Comparison of ENCODE assay signal across 7 mouse cellular contexts in the genomic region with DNA sequence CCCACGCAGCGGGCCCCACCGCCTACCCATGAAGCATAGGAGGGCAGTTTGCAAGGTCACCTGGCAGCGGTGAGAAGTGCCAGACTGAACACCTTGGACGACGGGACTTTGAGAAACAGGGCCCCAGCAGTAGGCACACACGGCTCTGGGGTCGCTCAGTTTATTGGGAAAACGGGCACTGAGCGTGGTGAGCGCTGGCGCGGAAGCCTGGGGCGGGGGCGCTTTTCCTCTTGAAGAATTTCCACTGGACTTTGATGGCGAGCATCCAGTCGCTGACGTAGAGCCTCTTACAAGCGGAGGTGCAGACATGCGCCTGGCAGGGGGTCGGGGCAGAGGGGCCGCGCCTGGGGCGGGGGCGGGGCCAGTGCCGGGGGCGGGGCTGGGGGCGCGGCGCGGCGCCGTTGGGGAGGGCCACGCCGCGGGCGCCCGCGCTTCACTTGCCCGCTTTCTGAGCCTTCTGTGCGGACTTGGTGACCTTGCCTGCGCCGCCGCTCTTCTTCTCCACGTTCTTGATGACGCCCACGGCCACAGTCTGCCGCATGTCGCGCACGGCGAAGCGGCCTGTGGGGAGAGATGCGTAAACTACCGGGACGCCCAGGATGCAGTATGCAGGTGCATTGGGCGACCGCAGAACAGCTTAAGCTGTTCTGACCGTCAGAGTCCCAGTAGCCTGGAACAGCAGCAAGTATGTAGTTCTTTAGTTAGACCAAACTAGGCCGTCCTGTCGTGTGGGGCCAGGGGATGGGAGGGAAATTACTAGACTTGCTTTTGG. TPM values are rescaled to one million over a fixed set of nuclear protein-coding genes. Genes with fewer than 3 reads are reported as not detected.
DNase-seq lines count a peak whose midpoint lies in the region; ATAC-seq and TF ChIP-seq lines count a peak whose summit lies in the region.

No protein-coding gene starts in this region.

- DNase-seq in B cell, adult 2 months = peak; percentile 7 to 17
- DNase-seq in forebrain, embryonic 14.5 days (ENCODE audit: low spot score) = peak; percentile 84
- DNase-seq in MN1 (ENCODE audit: low spot score) = no peak

- peak overlapping the region; percentile 81 for H3K4me2 ChIP-seq in forebrain, embryonic 14.5 days (ENCODE audit: low read length)
- peak overlapping the region; percentile 90 for H3K4me2 ChIP-seq in intestine, embryonic 15.5 days (replicated peaks)
- H3K4me2 ChIP-seq in liver, embryonic 16.5 days (ENCODE audit: low read depth, low read length) = peak overlapping the region; percentile 57

- no peak for TF ChIP-seq CTCF in E14TG2a.4 (conservative IDR thresholded peaks at IDR 0.05; ENCODE audit: low read length)
- no peak for TF ChIP-seq CTCF in olfactory bulb, adult 2 months (IDR thresholded peaks at IDR 0.05; ENCODE audit: insufficient read depth, low read depth, low read length)

- no peaks in the 10 kb centered on the region for H3K9me3 ChIP-seq in E14TG2a.4 (ENCODE audit: low read length)
- no peaks in the 10 kb centered on the region for H3K9me3 ChIP-seq in forebrain, embryonic 14.5 days (replicated peaks; ENCODE audit: control insufficient read depth, low read length)
- no peaks in the 10 kb centered on the region for H3K9me3 ChIP-seq in intestine, embryonic 15.5 days
- H3K9me3 ChIP-seq in liver, embryonic 16.5 days (replicated peaks; ENCODE audit: control insufficient read depth, low read length) = no peaks in the 10 kb centered on the region

- no peaks in the 10 kb centered on the region for H3K36me3 ChIP-seq in E14TG2a.4 (ENCODE audit: insufficient read depth, low read length)
- H3K36me3 ChIP-seq in forebrain, embryonic 14.5 days (ENCODE audit: control insufficient read depth, insufficient read depth, low read length) = no peaks in the 10 kb centered on the region
- no peaks in the 10 kb centered on the region for H3K36me3 ChIP-seq in intestine, embryonic 15.5 days
- no peaks in the 10 kb centered on the region for H3K36me3 ChIP-seq in liver, embryonic 16.5 days (ENCODE audit: control insufficient read depth, insufficient read depth)

- H3K27me3 ChIP-seq in E14TG2a.4 (ENCODE audit: insufficient read depth, low read length) = peaks cover 94% of the 10 kb centered on the region
- peaks cover 7% of the 10 kb centered on the region; the same call in 1 of the 2 replicates for H3K27me3 ChIP-seq in forebrain, embryonic 14.5 days (replicated peaks; ENCODE audit: control insufficient read depth, insufficient read depth, low read length)
- peaks cover 51% of the 10 kb centered on the region for H3K27me3 ChIP-seq in intestine, embryonic 15.5 days (replicated peaks)
- peaks cover 34% of the 10 kb centered on the region for H3K27me3 ChIP-seq in liver, embryonic 16.5 days (ENCODE audit: control insufficient read depth, insufficient read depth, low read depth, low read length)

- ATAC-seq in forebrain, embryonic 14.5 days = peak; percentile 70
- peak; percentile 71; the same call in 1 of the 2 replicates for ATAC-seq in intestine, embryonic 15.5 days
- ATAC-seq in liver, embryonic 16.5 days (ENCODE audit: low read depth) = no peak

- peak overlapping the region; percentile 81 for H3K4me3 ChIP-seq in E14TG2a.4 (replicated peaks; ENCODE audit: low read length)
- H3K4me3 ChIP-seq in forebrain, embryonic 14.5 days (ENCODE audit: low read depth, low read length) = peak overlapping the region; percentile 44
- peak overlapping the region; percentile 37 for H3K4me3 ChIP-seq in intestine, embryonic 15.5 days (replicated peaks)
- H3K4me3 ChIP-seq in liver, embryonic 16.5 days (ENCODE audit: low read depth, low read length) = peak overlapping the region; percentile 36
- peak overlapping the region; percentile 5; the same call in 1 of the 2 replicates for H3K4me3 ChIP-seq in olfactory bulb, adult 2 months (ENCODE audit: insufficient read depth, low read depth, low read length)

- H3K27ac ChIP-seq in forebrain, embryonic 14.5 days (ENCODE audit: low read depth, low read length) = no peak overlapping the region
- H3K27ac ChIP-seq in intestine, embryonic 15.5 days = no peak overlapping the region
- H3K27ac ChIP-seq in liver, embryonic 16.5 days (ENCODE audit: low read length) = no peak overlapping the region
- H3K27ac ChIP-seq in olfactory bulb, adult 2 months (ENCODE audit: insufficient read depth, low read depth, low read length) = peak overlapping the region; percentile 7; the same call in 1 of the 2 replicates

- H3K4me1 ChIP-seq in E14TG2a.4 (replicated peaks; ENCODE audit: low read depth, low read length) = peaks cover 31% of the 10 kb centered on the region
- no peaks in the 10 kb centered on the region for H3K4me1 ChIP-seq in forebrain, embryonic 14.5 days (ENCODE audit: control insufficient read depth, insufficient read depth, low read length)
- H3K4me1 ChIP-seq in intestine, embryonic 15.5 days (replicated peaks) = no peaks in the 10 kb centered on the region; the same call in 1 of the 2 replicates
- H3K4me1 ChIP-seq in liver, embryonic 16.5 days (ENCODE audit: control insufficient read depth, low read depth, low read length) = peaks cover 4% of the 10 kb centered on the region; the same call in 1 of the 2 replicates
- H3K4me1 ChIP-seq in olfactory bulb, adult 2 months (ENCODE audit: control insufficient read depth, insufficient read depth, low read length) = peaks cover 52% of the 10 kb centered on the region

- no peak for TF ChIP-seq POLR2A in olfactory bulb, adult 2 months (IDR thresholded peaks at IDR 0.05; ENCODE audit: insufficient read depth, low read depth, low read length)

- peak overlapping the region; percentile 58 for H3K9ac ChIP-seq in forebrain, embryonic 14.5 days (ENCODE audit: low read length)
- H3K9ac ChIP-seq in intestine, embryonic 15.5 days = no peak overlapping the region; the same call in 1 of the 2 replicates
- H3K9ac ChIP-seq in liver, embryonic 16.5 days (ENCODE audit: low read depth, low read length) = no peak overlapping the region

- WGBS in forebrain, embryonic 14.5 days = under 1% methylated on average over 47 of the region's 61 CpGs
- WGBS in intestine, embryonic 15.5 days = 1% methylated on average over 44 of the region's 61 CpGs
- WGBS in liver, embryonic 16.5 days (ENCODE audit: insufficient replicate concordance) = 1% methylated on average over 55 of the region's 61 CpGs
- WGBS in olfactory bulb, adult 2 months = 7% methylated on average over 61 of the region's 61 CpGs

RNA-seq across cellular contexts. Expression of gene Eef1a2, which starts 9.1 kb away (rescaled TPM):
- polyA plus RNA-seq in forebrain, embryonic 14.5 days (2014; fragmentation: Nextera tagmentation; extraction: Ambion mirVana) = 5.1 and 5.9 TPM in 2 replicates
- polyA plus RNA-seq in intestine, embryonic 15.5 days (2015; fragmentation: Nextera tagmentation; extraction: Ambion mirVana) = 0.10 and 0.26 TPM in 2 replicates
- polyA plus RNA-seq in liver, embryonic 16.5 days (2015; fragmentation: Nextera tagmentation; extraction: Ambion mirVana) = not detected in 2 replicates
- 147 TPM in 1 of 2 replicates, not detected in the other for polyA plus RNA-seq in olfactory bulb, adult 2 months (2012; ENCODE audit: insufficient read depth, insufficient read length, low replicate concordance, missing spikeins)

RNA-seq across cellular contexts. Expression of gene Kcnq2, which starts 12.6 kb away (rescaled TPM):
- polyA plus RNA-seq in forebrain, embryonic 14.5 days (2014; fragmentation: Nextera tagmentation; extraction: Ambion mirVana) = 22.8 and 31.2 TPM in 2 replicates
- 1.3 and 1.5 TPM in 2 replicates for polyA plus RNA-seq in intestine, embryonic 15.5 days (2015; fragmentation: Nextera tagmentation; extraction: Ambion mirVana)
- 0.16 and 0.32 TPM in 2 replicates for polyA plus RNA-seq in liver, embryonic 16.5 days (2015; fragmentation: Nextera tagmentation; extraction: Ambion mirVana)
- 209 TPM in 1 of 2 replicates, not detected in the other for polyA plus RNA-seq in olfactory bulb, adult 2 months (2012; ENCODE audit: insufficient read depth, insufficient read length, low replicate concordance, missing spikeins)

RNA-seq across cellular contexts. Expression of gene Ppdpf, which starts 39.3 kb away (rescaled TPM):
- 525 and 607 TPM in 2 replicates for polyA plus RNA-seq in forebrain, embryonic 14.5 days (2014; fragmentation: Nextera tagmentation; extraction: Ambion mirVana)
- 264 and 275 TPM in 2 replicates for polyA plus RNA-seq in intestine, embryonic 15.5 days (2015; fragmentation: Nextera tagmentation; extraction: Ambion mirVana)
- 92.7 and 94.4 TPM in 2 replicates for polyA plus RNA-seq in liver, embryonic 16.5 days (2015; fragmentation: Nextera tagmentation; extraction: Ambion mirVana)
- polyA plus RNA-seq in olfactory bulb, adult 2 months (2012; ENCODE audit: insufficient read depth, insufficient read length, low replicate concordance, missing spikeins) = not detected in 2 replicates

RNA-seq across cellular contexts. Expression of gene Ptk6, which starts 54.9 kb away (rescaled TPM):
- not detected in 2 replicates for polyA plus RNA-seq in forebrain, embryonic 14.5 days (2014; fragmentation: Nextera tagmentation; extraction: Ambion mirVana)
- polyA plus RNA-seq in intestine, embryonic 15.5 days (2015; fragmentation: Nextera tagmentation; extraction: Ambion mirVana) = 0.14 and 0.21 TPM in 2 replicates
- polyA plus RNA-seq in liver, embryonic 16.5 days (2015; fragmentation: Nextera tagmentation; extraction: Ambion mirVana) = 0.15 and 0.27 TPM in 2 replicates
- polyA plus RNA-seq in olfactory bulb, adult 2 months (2012; ENCODE audit: insufficient read depth, insufficient read length, low replicate concordance, missing spikeins) = not detected in 2 replicates

Comparison
In these comparisons a context has a peak if more than half of its experiments do, and no peak if none do; other contexts are left out.
1. H3K4me3 ChIP-seq: peak in every context shown above with its lines; median percentile 81 in E14TG2a.4; 44 in forebrain, embryonic 14.5 days; 37 in intestine, embryonic 15.5 days; 36 in liver, embryonic 16.5 days; 5 in olfactory bulb, adult 2 months.
2. RNA of gene Eef1a2, which starts 9.1 kb away (polyA plus RNA-seq): 147 TPM in olfactory bulb, adult 2 months; 5.1 to 5.9 TPM in forebrain, embryonic 14.5 days, 0.10 to 0.26 TPM in intestine, embryonic 15.5 days and not detected in liver, embryonic 16.5 days; every median in the first group is over 10 times any median in the second.
3. Peak in every context shown above with its lines, with median percentiles within 50 percentile points of each other: H3K4me2 ChIP-seq.